Mouse (Mus musculus): ENCODE measurements around the gene Vnn1. TPM values are rescaled to one million over a fixed set of nuclear protein-coding genes. Genes with fewer than 3 reads are reported as not detected.

Gene Vnn1
- polyA plus RNA-seq, 1 experiment from 2014 or later: 0.79 TPM

DNA sequence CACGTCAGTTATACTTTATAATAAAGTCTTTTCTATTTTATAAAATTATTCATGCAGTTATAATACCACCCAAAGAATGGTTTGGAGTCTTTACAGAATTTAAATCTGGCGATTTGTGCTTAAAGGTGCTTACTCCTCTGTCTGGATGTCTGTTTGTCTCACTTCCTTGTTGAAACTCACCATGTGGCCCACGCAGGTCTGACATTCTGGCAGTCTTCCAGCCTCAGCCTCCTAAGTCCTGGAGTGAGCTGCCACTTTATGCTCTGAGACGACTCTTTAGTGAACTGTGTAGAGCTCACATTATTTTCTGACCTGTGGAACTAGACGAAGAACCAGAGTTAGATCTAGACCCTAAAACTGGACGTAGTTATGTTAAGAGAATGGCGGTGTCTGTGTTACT lies 53.5 kb downstream of the Vnn1 start:
- Histone ChIP-seq H3K27me3 (ENCODE audit: control insufficient read depth, insufficient read depth, low read length) (no peaks in the 10 kb centered on the region), H3K4me1 (ENCODE audit: control insufficient read depth, insufficient read depth, low read length) (no peaks in the 10 kb centered on the region), H3K36me3 (ENCODE audit: control insufficient read depth, insufficient read depth, low read length) (no peaks in the 10 kb centered on the region), H3K27ac (ENCODE audit: low read depth, low read length) (no peak overlapping the region), H3K9ac (ENCODE audit: low read depth, low read length) (no peak overlapping the region), H3K4me3 (ENCODE audit: low read length) (no peak overlapping the region), H3K9me3 (ENCODE audit: control insufficient read depth, low read length) (no peaks in the 10 kb centered on the region), H3K4me2 (replicated peaks; ENCODE audit: low read depth, low read length) (no peak overlapping the region)
- no peak for ATAC-seq (ENCODE audit: low FRiP score, low TSS enrichment)
- 65% methylated on average over 7 of the region's 7 CpGs for WGBS

GRCm38 (mm10) chr10:23949508-23950005 lies 55.1 kb downstream of the Vnn1 start, which contains the start of gene Taar3:
Gene Taar3, plus strand, starts transcription at chr10:23949558.
- no peak for ATAC-seq (ENCODE audit: low FRiP score, low TSS enrichment)
- no peaks in the 10 kb centered on the region for H3K27me3 ChIP-seq (ENCODE audit: control insufficient read depth, insufficient read depth, low read length)
- H3K4me1 ChIP-seq (ENCODE audit: control insufficient read depth, insufficient read depth, low read length): no peaks in the 10 kb centered on the region
- H3K9ac ChIP-seq (ENCODE audit: low read depth, low read length): no peak within 1 kb of the TSS
- no peak within 1 kb of the TSS for H3K27ac ChIP-seq (ENCODE audit: low read depth, low read length)
- H3K4me2 ChIP-seq (replicated peaks; ENCODE audit: low read depth, low read length): no peak within 1 kb of the TSS
- no peaks in the 10 kb centered on the region for H3K9me3 ChIP-seq (ENCODE audit: control insufficient read depth, low read length)
- no peak within 1 kb of the TSS for H3K4me3 ChIP-seq (ENCODE audit: low read length)
- no peaks in the 10 kb centered on the region for H3K36me3 ChIP-seq (ENCODE audit: control insufficient read depth, insufficient read depth, low read length)
- 90% methylated on average over 16 of the region's 16 CpGs for WGBS

DNA sequence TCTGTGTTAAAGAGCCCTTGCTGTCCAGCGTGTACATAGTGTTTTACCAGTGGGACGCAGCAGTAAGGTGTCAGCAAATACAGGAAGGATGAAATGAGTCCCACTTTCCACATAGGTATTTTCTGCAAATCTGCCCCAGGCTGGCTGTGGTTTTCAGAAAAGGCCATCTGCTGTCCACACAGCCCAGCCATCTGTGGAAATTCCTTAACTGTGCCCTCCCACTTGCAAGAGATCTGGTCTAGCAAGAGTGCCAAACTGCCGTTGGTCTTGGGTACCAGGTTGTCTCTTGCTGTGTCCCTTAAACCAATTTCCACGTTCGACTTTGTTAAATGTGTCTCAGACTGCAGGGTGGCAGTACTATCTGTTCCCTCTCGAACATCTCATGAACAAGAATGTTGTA lies 57.2 kb downstream of the Vnn1 start:
- H3K4me3 ChIP-seq (ENCODE audit: low read length): no peak overlapping the region
- ATAC-seq (ENCODE audit: low FRiP score, low TSS enrichment): no peak
- H3K27me3 ChIP-seq (ENCODE audit: control insufficient read depth, insufficient read depth, low read length): no peaks in the 10 kb centered on the region
- H3K9ac ChIP-seq (ENCODE audit: low read depth, low read length): no peak overlapping the region
- H3K27ac ChIP-seq (ENCODE audit: low read depth, low read length): no peak overlapping the region
- WGBS: 80% methylated on average over 6 of the region's 6 CpGs
- H3K36me3 ChIP-seq (ENCODE audit: control insufficient read depth, insufficient read depth, low read length): no peaks in the 10 kb centered on the region
- H3K4me2 ChIP-seq (replicated peaks; ENCODE audit: low read depth, low read length): no peak overlapping the region
- no peaks in the 10 kb centered on the region for H3K9me3 ChIP-seq (ENCODE audit: control insufficient read depth, low read length)
- no peaks in the 10 kb centered on the region for H3K4me1 ChIP-seq (ENCODE audit: control insufficient read depth, insufficient read depth, low read length)

Other genes with a start within 250 kb of the Vnn1 start
- gene Rps12, start 107.4 kb upstream of the Vnn1 start, polyA plus RNA-seq (2014; fragmentation: Nextera tagmentation; extraction: Ambion mirVana): 203 and 268 TPM in 2 replicates
- 13.4 and 20.0 TPM in 2 replicates for gene Slc18b1, start 97.7 kb upstream of the Vnn1 start, polyA plus RNA-seq (2014; fragmentation: Nextera tagmentation; extraction: Ambion mirVana)
- not detected in 2 replicates for gene Vnn3, start 43.2 kb upstream of the Vnn1 start, polyA plus RNA-seq (2014; fragmentation: Nextera tagmentation; extraction: Ambion mirVana)
- gene Taar1, start 25.7 kb downstream of the Vnn1 start, polyA plus RNA-seq (2014; fragmentation: Nextera tagmentation; extraction: Ambion mirVana): not detected in 2 replicates
- not detected in 2 replicates for gene Taar2, start 43.9 kb downstream of the Vnn1 start, polyA plus RNA-seq (2014; fragmentation: Nextera tagmentation; extraction: Ambion mirVana)
- gene Taar3, start 54.9 kb downstream of the Vnn1 start, polyA plus RNA-seq (2014; fragmentation: Nextera tagmentation; extraction: Ambion mirVana): not detected in 2 replicates
- gene Taar4, start 65.8 kb downstream of the Vnn1 start, polyA plus RNA-seq (2014; fragmentation: Nextera tagmentation; extraction: Ambion mirVana): not detected in 2 replicates
- not detected in 2 replicates for gene Taar5, start 76.0 kb downstream of the Vnn1 start, polyA plus RNA-seq (2014; fragmentation: Nextera tagmentation; extraction: Ambion mirVana)
- not detected in 2 replicates for gene Taar6, start 91.0 kb downstream of the Vnn1 start, polyA plus RNA-seq (2014; fragmentation: Nextera tagmentation; extraction: Ambion mirVana)
- gene Taar7a, start 98.8 kb downstream of the Vnn1 start, polyA plus RNA-seq (2014; fragmentation: Nextera tagmentation; extraction: Ambion mirVana): not detected in 2 replicates
- gene Taar7b, start 105.3 kb downstream of the Vnn1 start, polyA plus RNA-seq (2014; fragmentation: Nextera tagmentation; extraction: Ambion mirVana): not detected in 2 replicates
- gene Taar7d, start 132.5 kb downstream of the Vnn1 start, polyA plus RNA-seq (2014; fragmentation: Nextera tagmentation; extraction: Ambion mirVana): not detected in 2 replicates
- gene Taar7e, start 142.9 kb downstream of the Vnn1 start, polyA plus RNA-seq (2014; fragmentation: Nextera tagmentation; extraction: Ambion mirVana): not detected in 2 replicates
- gene Taar7f, start 154.8 kb downstream of the Vnn1 start, polyA plus RNA-seq (2014; fragmentation: Nextera tagmentation; extraction: Ambion mirVana): not detected in 2 replicates
- gene Taar8a, start 181.8 kb downstream of the Vnn1 start, polyA plus RNA-seq (2014; fragmentation: Nextera tagmentation; extraction: Ambion mirVana): not detected in 2 replicates
- not detected in 2 replicates for gene Taar8b, start 197.6 kb downstream of the Vnn1 start, polyA plus RNA-seq (2014; fragmentation: Nextera tagmentation; extraction: Ambion mirVana)
- not detected in 2 replicates for gene Taar8c, start 207.2 kb downstream of the Vnn1 start, polyA plus RNA-seq (2014; fragmentation: Nextera tagmentation; extraction: Ambion mirVana)
- gene Taar9, start 214.8 kb downstream of the Vnn1 start, polyA plus RNA-seq (2014; fragmentation: Nextera tagmentation; extraction: Ambion mirVana): not detected in 2 replicates